Mouse (Mus musculus): ENCODE data around the gene Ppil1.

DNA sequence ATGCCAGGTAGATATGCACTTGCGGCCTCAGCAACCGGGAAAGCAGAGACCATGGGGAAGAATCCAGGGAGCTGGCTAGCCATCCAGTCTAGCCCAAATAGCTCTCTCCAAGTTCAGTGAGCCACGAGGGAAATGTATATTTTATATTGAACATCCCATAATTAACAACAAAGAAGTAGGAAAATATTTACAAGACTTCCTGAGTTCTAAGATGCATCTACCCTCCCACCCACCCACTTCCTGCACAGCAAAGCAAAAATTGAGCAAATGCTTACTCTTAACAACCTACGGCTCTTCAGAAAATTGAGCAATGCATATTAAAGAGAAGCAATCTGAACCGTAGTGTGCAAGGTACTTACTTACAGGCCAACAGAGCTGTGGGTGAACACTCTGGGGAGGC, 774 bp upstream of the Ppil1 start:
- TF ChIP-seq CTCF (IDR thresholded peaks at IDR 0.05; ENCODE audit: low read depth, low read length) (no peak), POLR2A (IDR thresholded peaks at IDR 0.05; ENCODE audit: borderline replicate concordance, low read depth, low read length) (no peak)
